Mouse (Mus musculus): Measurements from ENCODE around the gene Gm14214.

Gm14214 gene

DNA sequence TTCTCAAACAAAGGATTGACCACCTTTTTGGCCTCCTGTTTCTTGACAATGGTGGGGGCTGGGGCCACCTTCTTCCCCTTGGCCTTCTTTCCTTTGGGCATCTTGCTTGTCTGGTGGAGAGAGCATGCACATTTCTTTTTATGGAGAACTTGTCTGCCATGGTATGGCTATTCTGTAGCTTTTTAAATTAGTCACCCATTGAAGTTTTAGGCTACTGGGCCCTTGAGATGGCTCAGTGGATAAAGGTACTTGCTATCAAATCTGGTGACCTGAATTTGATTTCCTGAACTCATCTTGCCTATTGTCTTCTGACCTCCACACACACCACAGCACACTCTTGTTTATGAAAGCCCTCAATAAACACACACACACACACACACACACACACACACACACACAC is at the start of gene Gm14214:
Gene Gm14214 (minus strand): TSS at position 101 of the 400 bp plus-strand sequence.
- DNase-seq (ENCODE audit: low read depth, low spot score), result no peak

DNA sequence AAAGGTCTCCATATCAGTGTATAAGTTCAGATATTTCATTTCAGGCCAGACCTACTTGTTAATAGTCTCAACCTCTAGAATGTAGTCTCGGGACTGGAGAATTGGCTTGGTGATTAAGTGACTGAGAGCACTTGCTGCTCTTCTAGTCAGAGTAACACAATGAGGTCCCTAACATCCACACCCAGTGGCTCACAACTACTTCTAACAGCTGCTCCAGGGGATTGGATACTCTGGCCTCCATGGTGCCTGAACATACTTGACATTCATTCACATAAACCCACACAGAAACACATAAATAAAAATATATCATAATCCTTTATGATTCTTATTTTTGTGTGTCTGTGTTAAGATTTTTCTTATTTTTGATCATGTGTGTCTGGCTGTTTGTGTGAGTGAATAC is 48.8 kb upstream of the Gm14214 start:
- DNase-seq (ENCODE audit: low read depth, low spot score), result no peak

DNA sequence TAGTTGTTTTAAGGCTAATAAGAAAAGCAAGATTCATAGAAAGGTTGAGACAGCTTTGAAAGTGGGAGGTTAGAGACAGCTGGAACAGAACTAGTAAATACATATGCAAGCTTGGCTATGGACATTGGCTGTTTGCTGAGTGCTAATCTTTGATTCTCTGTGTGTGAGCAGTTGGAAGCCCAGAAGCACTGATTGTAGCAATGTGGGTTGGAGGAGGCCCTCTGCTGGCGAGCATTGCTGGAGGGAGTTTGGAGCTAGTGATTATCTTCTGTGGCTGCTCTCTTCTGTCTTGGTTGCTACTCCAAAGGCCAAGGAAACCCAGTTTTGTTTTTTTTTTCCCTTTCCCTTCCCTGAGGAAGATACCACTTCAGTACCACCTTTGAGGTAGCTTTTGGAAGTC is 48.0 kb upstream of the Gm14214 start:
- DNase-seq (ENCODE audit: low read depth, low spot score), result peak; percentile 54

DNA sequence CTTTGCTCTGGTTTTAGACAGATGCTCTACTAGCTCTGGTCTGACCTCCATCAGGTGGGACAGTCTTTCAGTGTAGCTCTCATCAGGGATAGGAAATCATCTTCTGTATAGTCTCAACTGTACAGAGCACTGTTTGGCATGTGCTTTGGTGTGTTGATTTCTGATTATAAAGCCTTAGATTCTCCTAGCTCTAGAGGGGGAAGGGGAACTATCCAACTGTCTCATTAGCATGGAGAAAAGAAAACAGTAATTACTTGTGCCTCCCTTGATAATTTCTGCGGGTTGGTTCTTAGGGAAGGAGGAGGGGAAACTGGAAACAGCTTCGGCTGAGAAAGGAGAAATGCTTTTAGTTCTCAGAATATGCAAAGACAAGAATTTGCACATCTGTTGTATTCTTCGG is 47.3 kb upstream of the Gm14214 start:
- no peak for DNase-seq (ENCODE audit: low read depth, low spot score)

DNA sequence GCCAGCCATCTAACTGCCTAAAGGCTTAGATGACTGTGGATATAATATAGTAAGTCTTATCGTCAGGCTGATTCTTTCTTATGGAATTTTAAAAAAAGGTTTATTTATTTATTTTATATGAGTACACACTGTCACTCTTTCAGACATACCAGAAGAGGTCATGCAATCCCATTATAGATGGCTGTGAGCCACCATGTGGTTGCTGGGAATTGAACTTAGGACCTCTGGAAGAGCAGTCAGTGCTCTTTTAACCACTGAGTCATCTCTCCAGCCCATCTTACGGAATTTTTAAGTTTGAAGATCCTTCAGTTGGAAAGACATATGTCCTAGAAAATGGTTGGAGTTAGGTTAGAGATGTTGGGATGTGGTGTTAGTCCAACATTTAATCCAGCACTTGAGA is 43.6 kb upstream of the Gm14214 start:
- no peak for DNase-seq (ENCODE audit: low read depth, low spot score)

DNA sequence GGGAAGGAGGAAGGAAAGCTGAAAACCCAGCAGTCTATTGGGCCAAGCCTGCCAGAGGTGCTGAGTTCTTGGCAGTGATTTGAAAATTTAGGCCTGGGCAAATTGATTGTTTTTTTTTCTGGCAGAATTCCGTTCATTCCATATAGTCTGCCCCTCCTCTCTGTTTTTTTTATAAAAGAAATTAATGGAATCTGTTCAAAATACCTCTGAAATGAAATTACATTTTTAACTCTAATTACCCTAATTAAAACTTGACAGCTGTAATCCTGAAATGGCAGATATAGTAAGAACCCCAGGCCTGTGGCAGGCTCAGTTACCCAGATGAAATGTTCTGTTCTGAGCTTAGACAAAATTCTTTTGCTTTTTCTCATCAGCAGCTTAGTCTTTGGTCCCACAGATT is 41.0 kb upstream of the Gm14214 start:
- no peak for DNase-seq (ENCODE audit: low read depth, low spot score)

DNA sequence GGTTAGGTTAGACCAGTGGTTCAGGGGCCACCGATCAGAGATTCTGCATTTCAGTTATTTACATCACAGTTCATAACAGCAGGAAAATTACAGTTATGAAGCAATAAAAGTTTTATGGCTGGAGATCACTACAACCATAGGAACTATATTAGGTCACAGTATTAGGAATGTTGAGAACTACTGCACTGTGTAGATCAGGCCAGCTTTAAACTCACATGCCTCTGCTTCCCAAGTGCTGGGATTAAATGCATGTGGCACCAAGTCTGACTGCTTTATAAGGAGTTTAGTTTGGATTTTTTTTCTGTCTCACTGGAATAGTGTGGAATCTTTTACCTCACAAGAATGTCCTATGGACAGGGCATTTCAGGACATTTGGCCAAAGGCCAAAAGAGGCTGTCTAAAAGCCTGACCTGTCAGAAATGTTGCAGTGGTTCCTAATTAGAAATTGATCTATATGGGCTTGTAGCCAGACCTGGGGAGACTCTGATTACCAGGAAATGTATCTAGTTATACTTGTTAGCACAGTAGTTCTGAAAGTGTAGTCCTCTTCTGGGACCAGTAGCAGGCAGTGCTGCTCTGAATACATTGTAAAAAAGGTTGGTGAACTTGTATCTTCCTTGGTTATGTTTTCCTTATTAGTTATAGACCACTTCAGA is 39.4 kb upstream of the Gm14214 start:
- no peak for DNase-seq (ENCODE audit: low read depth, low spot score)

DNA sequence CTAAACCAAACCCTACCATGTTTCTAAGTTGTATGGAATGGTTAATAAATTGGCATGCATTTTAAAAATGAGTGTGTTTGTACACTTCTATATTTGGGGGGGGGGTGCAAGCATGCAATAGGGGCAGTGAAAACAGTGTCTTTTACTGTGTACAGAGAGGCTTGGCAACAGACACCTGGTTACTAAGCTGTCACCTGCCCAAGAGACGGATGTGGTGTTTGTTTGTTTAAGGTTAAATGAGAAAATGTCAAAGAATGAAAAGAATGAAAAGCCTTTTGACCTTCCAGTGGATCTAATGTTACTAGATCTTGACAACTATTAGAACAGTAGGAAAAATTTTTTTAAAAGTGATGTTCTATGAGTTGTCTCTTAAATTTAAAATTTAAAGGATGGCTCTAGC is 37.9 kb upstream of the Gm14214 start:
- DNase-seq (ENCODE audit: low read depth, low spot score), result no peak

DNA sequence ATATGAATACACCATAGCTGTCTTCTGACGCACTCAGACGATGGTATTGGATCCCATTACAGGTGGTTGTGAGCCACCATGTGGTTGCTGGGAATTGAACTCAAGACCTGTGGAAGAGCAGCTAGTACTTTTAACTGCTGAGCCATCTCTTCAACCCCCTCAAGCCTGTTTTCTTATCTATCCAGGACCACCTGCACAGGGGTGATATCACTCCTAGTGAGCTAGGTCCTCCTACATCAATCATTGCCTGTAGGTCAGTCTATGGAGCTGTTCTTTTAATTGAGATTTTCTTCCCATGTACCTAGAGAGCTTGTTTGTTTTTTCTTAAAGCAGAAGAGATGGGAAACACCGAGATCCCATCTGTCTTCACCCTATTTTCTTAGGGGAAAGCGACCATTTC is 34.0 kb upstream of the Gm14214 start:
- no peak for DNase-seq (ENCODE audit: low read depth, low spot score)

DNA sequence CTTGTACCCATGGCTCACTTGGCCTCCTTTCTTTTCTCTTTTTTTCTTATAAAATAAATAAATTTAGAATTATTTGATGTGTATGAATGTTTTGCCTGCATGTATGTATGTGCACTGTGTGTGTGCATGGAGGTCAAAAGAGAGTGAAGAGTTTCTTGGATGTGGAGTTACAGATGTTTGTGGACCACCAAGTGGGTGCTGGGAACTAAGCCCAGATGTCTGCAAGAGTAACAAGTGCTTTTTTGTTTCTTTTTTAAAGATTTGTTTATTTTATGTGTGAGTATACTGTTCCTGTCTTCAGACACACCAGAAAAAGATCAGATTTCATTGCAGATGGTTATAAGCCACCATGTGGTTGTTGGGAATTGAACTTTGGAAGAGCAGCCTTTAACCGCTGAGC is 33.5 kb upstream of the Gm14214 start:
- no peak for DNase-seq (ENCODE audit: low read depth, low spot score)

DNA sequence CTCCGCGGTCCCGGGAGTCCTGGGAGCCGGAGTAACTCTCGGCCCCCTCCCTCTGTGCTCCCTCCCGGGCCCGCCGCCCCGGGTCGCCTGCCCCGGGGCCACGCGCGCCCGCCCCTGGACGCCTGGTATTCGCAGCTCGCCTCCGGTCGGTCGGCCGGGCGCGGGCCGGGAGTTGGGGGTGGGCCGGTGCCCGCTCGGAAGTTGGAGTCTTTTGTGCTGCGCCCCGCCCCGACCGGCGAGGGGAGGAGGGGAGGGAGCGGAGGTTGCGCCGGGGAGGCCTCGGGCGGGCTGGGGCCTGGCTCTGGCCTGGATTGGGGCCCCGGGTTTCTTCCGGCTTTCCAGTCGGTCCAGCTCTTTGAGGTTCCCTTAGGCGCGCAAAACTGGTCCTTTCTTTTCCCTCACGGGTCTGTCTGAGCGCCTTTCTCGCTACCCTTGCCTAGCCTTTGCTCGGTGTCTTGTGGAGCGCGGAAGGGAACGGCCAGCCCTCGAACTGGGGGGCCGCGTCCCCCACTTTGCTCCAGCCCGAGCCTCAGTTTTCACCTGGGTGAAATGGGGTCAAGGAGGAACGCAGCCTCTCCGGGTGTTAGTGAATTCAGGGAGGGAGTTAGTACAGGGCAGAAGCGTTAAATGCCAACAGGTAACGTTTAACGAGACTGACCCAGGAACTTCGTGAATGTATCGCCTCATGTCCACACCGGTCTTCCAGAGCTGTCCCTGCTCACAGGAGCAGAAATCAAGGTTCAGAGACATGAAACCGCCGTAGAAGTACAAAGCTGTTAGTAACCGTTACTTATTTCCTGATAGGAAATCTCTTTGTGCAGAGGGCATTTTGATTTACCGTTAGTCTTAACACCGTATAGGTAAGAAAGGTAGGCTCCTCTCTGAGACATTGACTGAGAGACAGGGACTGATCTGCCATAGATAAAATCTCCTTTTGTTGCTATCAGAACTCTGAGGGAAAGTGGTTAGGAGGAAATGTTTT is 22.1 kb upstream of the Gm14214 start:
- peak; percentile 75 for DNase-seq (ENCODE audit: low read depth, low spot score)

DNA sequence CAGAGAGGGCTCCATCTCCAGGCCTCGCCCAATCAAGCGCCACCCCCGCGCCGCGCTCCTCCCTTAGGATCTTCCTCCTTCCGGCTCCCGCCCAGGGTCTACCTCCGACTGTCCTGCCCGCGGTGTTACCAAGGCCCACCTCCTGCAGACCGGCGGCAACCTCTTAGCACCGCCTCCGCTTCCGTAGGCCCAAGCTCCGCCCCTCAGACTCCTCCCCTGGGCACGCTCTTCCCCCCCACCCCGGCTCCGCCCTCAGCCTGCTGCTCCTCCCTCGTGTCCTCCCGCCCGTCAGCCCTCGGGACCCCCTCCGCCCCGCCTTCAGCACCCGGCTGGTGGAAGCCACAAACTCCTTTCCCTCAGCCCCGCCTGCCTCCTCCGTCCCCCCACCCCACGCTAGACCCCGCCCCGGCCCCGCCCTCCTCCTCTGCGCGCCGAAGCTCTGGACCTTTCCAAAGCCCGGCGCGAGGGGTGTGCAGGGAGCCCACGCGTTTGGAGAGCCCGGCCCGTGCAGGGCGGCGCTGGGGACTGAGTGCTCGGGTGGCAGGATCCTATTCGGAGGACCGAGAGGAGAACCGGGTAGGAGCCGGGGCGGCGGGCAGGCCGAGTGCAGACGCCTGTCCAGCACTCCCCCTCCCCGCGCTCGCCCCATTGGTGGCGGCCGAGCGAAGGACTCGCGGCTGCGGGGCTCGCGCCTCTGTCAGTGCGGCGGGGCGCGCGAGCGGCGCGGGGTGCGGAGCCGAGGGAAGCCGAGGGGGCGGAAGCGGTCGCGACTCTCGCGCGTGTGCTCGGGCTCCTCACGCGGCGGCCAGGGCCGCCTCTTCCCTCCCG is 21.0 kb upstream of the Gm14214 start, which contains the start of the genes Raly and a:
Gene Raly (plus strand): TSS at position 441 of the 828 bp plus-strand sequence.
Gene a (plus strand): TSS at position 747 of the 828 bp plus-strand sequence.
- peak; percentile 99 for DNase-seq (ENCODE audit: low read depth, low spot score)

DNA sequence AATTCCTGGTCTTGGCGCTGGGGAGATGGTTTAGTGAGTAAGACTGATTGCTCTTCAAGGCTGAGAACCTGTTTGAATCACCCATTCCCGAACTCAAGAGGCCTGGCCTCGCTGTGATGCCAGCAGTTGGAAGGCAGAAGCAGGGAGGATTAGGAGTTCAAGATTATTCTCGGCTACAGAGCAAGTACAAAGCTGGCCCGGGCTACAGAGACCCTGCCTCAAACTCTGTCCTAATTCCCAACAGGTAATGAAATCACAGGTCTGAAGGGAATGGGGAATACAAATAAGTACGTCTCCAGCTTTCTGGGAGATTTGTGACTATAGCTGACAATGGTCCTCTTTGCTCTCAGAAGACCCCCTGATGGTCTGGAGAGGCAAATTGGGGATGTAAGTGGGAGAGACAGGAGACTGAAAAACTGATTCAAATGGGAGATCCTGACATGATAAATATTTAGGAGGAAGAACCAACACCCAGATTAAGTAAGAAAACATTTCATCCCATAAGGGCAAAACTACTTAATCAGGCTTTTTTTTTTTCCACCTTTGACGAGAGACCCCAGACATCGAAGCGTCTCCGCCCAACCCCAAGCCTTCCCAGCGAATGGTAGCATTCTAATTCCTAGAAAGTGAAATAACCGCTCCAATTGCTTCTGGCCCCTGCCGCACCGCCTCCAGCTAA is 20.3 kb upstream of the Gm14214 start:
- DNase-seq (ENCODE audit: low read depth, low spot score), result peak; percentile 11

DNA sequence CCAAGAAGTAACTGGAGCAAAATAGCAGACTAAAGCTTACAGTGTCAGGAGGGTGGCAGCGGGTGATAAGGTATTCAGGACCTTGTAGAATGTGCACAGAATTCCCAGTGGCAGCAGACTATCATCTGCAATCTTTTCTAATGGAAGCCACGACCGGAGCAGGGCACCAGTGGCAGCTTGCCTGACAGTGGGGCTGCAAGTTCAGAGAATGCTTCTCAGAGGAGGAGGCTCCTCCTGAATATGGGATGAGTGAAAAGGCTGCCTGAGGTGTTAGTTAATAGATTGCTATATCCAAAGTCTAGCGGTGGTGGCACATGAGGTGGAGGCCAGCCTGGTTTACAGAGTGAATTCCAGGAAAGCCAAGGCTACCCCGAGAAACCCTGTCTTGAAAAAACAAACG is 19.6 kb upstream of the Gm14214 start:
- DNase-seq (ENCODE audit: low read depth, low spot score), result no peak

DNA sequence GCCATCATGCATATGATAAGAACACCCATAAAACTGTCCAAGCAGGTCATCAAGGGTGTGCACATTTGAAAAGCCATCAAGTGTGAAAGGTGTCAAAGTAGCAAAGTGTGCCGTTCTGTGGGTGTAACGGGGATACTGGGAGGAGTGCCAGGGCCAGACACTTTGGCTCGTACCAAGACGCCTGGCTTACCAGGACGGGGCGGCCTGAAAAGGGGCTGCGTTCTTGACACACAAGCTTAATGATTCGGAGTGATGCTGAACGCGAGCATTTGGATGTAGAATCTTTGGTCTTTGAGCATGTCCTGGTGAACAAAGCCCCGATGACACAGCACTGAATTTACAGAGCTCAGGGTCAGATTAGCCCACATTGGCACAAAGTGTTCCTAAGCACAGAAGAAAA is 16.9 kb upstream of the Gm14214 start:
- DNase-seq (ENCODE audit: low read depth, low spot score), result peak; percentile 48

DNA sequence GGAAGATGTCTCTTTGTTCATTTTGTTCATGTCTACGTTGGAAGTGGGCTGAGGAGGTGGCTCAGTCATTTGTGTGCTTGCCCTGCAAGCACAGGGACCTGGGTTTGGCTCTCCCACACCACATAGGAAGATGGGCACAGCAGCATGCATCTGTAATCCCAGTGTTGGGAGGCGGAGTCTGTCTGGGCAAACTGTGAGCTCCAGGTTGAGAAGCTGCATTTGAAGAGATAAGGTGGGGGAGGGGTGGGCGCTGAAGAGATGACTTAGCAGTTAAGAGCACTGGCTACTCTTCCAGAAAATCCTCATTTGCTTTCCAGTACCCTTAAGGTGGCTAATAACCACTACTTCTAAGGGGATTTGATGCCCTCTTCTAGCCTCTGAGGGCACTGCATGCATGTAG is 16.4 kb upstream of the Gm14214 start:
- DNase-seq (ENCODE audit: low read depth, low spot score), result peak; percentile 83

DNA sequence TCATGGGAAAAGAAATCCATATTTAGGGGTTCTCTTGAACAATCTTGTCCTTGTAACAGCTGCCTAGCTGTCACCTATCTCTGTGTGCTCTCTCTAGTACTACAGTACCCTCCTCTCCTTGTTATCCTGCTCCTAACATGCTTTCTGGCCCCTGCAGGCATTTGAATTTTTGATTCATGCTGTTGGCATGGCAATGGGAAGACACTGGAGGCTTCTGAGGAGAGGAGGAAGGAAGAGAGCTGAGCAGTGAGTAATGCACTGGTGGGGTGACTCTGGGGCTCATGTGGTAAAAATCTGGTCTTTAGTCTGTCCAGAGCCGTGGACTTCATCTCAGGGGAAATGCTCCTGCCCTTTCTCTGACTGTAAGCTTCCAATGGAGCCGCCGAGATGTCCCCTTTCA is 15.5 kb upstream of the Gm14214 start:
- no peak for DNase-seq (ENCODE audit: low read depth, low spot score)

DNA sequence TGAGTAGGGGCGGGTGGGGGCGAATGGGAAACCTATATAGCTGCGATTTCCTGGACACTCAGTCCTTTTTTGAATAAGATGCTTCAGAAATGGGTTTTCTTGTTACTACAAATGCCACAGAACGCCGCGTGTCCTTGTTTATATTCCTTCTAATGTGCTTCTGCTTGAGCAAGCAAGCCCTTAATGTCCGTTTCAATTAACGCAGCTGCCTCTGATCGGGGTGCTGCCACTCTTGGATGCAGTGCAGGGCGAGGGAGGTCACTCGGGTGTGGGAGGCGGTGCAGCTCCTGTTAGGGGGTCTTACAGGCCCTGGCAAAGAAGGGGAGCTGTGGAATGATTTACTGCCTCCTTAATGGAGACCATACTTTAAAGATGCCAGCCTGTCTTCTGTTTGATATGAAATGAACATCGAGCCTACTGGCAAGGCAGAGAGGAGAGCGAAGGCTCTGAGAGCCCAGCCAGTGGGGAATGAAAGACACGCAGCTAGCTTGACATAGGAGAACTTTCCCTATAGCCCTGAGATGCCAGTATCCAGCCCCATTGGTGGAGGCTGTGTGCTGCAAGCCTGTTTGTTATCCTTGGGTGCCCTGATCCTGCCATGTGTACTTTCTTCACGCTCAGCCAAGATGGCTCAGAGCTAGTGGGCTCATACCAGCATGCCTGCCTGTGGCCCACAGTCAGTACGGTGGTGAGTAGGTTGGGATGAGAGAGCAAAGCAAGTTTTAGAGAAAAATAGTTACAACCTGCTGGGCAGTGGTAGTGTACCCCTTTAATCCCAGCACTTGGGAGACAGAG is 13.2 kb upstream of the Gm14214 start:
- no peak for DNase-seq (ENCODE audit: low read depth, low spot score)

DNA sequence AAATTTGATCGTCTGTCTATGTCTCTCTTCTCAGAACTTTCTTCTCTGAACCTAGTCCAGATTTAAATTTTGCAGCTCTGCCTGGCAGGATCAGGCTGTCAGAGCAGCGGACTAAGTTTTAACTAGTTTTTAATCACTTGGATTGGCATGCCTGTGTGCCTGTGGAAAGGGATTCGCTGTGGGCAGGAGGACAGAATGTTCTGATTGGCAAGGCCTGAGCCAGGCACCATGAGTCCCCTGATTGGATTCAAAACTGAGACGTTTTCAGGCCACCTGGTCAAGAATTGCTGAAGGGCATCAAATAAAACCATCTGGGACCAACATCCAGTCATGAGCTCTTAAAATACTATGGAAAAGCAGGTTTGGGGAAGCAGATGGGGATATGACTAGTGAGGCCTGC is 12.5 kb upstream of the Gm14214 start:
- no peak for DNase-seq (ENCODE audit: low read depth, low spot score)

DNA sequence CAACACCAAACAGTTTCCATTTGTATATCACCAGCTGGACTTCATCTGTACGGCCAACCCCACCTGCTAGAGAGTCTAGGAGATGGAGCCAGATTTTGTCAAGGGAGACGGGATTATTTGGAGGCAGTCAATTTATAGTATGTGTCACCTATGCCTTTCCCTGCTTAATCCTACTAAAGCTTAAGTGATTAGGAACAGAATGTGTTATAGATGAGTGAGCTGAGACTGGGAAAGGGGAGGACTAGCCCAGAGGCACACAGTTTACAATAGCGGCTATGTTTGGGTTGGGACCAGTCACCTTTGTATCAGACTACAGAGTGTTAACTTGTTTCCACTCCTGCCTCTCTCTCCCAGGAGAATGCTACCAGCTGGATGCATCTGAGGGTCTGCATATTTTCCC is 9.8 kb upstream of the Gm14214 start:
- DNase-seq (ENCODE audit: low read depth, low spot score), result no peak

DNA sequence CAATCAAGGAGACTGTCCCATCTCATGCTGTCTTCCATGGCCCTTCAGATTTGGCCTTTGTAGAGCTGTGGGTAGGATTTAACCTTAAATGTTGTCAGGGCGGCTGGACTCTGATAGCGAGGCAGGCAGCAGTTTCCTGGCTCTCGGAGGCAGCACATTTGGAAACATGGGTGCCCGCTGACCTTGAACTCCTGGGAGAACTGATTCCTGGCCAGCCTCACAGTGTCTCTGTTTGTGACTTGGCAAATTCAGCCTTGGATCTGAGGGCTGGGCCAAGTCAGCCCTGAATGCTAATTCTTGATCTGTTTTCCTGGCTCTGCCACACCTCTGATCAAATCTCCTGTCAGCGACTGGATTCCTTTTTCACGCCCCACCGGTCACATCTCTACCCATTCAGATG is 6.7 kb upstream of the Gm14214 start:
- peak; percentile 32 for DNase-seq (ENCODE audit: low read depth, low spot score)
